Mouse (Mus musculus) megakaryocyte progenitor cell, adult 5-6 weeks (primary cell): ENCODE data around the gene Gm6356. TPM values are rescaled to one million over a fixed set of nuclear protein-coding genes. Genes with fewer than 3 reads are reported as not detected.
"Not testable (repeated sequence)": the region's sequence is repeated elsewhere in the genome, so short reads cannot be mapped to it uniquely, and the experiment has no call there.

Source experiments
- ATAC-seq: replicated peaks from 2 replicates; pipeline ENCODE4 v1.8.0; 2016; ENCODE audit warnings: mild to moderate bottlenecking, moderate TSS enrichment, inconsistent platforms; ENCODE audit not compliant: poor library complexity
- total RNA-seq, 2 experiments: library from RNA; stranded (forward) in 1 of 2; stranded (reverse) in 1 of 2; fragments of 157-497, 149-512 nt in 1 of 2; fragments of 200-1000 nt in 1 of 2; gene quantifications; 2 replicates each; pipeline versions ENCODE4 v1.2.3 to v1.2.4; 2015 to 2017

Gm6356 gene
- total RNA-seq (2015) (not detected in 2 replicates), total RNA-seq (2017) (not detected in 2 replicates)

- ATAC-seq: not testable (repeated sequence)
Observed at GRCm38 (mm10) chr14:6973718-6974117, at the start of gene Gm6356. Gene Gm6356, minus strand, starts transcription at chr14:6973818.

Other genes starting within 250 kb of the Gm6356 start
- 0.49 and 1.5 TPM in 2 replicates for gene Gm3636, start 231.5 kb downstream of the Gm6356 start, total RNA-seq (2015)
- not detected in 2 replicates for gene Gm3636, start 231.5 kb downstream of the Gm6356 start, total RNA-seq (2017)
- not detected in 2 replicates for gene Gm8362, start 199.4 kb downstream of the Gm6356 start, total RNA-seq (2015)
- not detected in 2 replicates for gene Gm8362, start 199.4 kb downstream of the Gm6356 start, total RNA-seq (2017)
- gene Gm3642, start 133.5 kb downstream of the Gm6356 start, total RNA-seq (2015): not detected in 2 replicates
- not detected in 2 replicates for gene Gm3642, start 133.5 kb downstream of the Gm6356 start, total RNA-seq (2017)
- gene Gm3667, start 83.9 kb downstream of the Gm6356 start, total RNA-seq (2015): not detected in 2 replicates
- not detected in 2 replicates for gene Gm3667, start 83.9 kb downstream of the Gm6356 start, total RNA-seq (2017)
- gene Gm10406, start 53.6 kb upstream of the Gm6356 start, total RNA-seq (2015): 0.07 TPM in 1 of 2 replicates, not detected in the other
- not detected in 2 replicates for gene Gm10406, start 53.6 kb upstream of the Gm6356 start, total RNA-seq (2017)
- not detected in 2 replicates for gene Gm3685, start 71.2 kb upstream of the Gm6356 start, total RNA-seq (2015)
- not detected in 2 replicates for gene Gm3685, start 71.2 kb upstream of the Gm6356 start, total RNA-seq (2017)
- gene Gm3696, start 126.8 kb upstream of the Gm6356 start, total RNA-seq (2015): 0.42 TPM in 1 of 2 replicates, not detected in the other
- gene Gm3696, start 126.8 kb upstream of the Gm6356 start, total RNA-seq (2017): not detected in 2 replicates
- gene Gm6676, start 151.6 kb upstream of the Gm6356 start, total RNA-seq (2015): not detected in 2 replicates
- gene Gm6676, start 151.6 kb upstream of the Gm6356 start, total RNA-seq (2017): not detected in 2 replicates
- gene Gm3512, start 200.7 kb upstream of the Gm6356 start, total RNA-seq (2015): 0.64 TPM in 1 of 2 replicates, not detected in the other
- gene Gm3512, start 200.7 kb upstream of the Gm6356 start, total RNA-seq (2017): 0.81 and 0.83 TPM in 2 replicates
- not detected in 2 replicates for gene Gm16434, start 220.7 kb upstream of the Gm6356 start, total RNA-seq (2015)
- gene Gm16434, start 220.7 kb upstream of the Gm6356 start, total RNA-seq (2017): not detected in 2 replicates